Mouse (Mus musculus): Measurements from ENCODE around the gene Rnf220.

DNA sequence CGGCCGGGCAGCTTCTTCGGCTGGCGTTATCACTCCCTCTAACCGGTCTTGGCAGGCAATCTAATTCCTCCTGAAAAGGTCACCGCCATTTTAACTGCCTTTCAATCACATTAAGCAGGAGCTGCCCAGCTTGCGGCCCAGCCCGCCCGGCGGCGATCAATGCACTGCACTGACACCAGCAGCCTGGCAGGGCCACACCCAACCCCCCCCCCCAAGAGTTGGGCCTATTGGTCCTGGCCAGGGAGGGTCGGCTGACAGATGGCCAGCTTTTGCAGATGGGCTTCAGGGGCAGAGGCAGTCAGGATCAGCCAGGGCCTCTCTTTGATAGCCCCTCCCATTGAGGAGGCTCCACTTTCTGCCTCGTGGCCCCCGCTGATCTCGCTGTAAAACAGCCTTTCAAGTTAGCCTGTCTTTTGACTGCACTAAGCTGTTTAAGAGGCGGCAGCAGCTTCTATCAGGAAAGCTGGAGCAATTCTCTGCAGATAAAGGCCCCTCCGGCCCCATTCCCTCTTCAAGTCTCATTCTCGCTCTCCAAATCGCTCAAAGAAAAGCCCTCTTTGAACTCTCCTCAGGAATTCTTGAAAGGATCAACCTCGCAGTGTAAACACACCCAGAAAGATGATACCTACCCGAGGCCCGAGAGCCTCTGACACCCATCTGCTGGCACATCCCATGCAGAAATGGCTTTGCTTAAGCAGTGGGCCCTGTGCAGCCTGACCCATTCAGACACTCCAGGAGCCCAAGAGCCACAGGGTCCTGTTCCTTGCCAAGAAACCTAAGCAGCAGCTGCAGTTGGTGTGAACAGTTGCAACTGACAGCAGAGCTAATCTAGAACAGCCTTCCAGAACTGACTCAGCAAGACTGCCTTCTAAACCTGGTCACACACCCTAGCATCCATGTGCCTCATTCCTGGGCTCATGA is 213.3 kb downstream of the Rnf220 start:
- no peak for TF ChIP-seq POLR2A (IDR thresholded peaks at IDR 0.05; ENCODE audit: extremely low read depth, insufficient read depth, low read length)
- TF ChIP-seq CTCF (IDR thresholded peaks at IDR 0.05; ENCODE audit: extremely low read depth, insufficient read depth, low read length): no peak

All from cortical plate, adult 2 months (tissue).